Mouse (Mus musculus): ENCODE data around the gene Ppm1j.

Gene Ppm1j

DNA sequence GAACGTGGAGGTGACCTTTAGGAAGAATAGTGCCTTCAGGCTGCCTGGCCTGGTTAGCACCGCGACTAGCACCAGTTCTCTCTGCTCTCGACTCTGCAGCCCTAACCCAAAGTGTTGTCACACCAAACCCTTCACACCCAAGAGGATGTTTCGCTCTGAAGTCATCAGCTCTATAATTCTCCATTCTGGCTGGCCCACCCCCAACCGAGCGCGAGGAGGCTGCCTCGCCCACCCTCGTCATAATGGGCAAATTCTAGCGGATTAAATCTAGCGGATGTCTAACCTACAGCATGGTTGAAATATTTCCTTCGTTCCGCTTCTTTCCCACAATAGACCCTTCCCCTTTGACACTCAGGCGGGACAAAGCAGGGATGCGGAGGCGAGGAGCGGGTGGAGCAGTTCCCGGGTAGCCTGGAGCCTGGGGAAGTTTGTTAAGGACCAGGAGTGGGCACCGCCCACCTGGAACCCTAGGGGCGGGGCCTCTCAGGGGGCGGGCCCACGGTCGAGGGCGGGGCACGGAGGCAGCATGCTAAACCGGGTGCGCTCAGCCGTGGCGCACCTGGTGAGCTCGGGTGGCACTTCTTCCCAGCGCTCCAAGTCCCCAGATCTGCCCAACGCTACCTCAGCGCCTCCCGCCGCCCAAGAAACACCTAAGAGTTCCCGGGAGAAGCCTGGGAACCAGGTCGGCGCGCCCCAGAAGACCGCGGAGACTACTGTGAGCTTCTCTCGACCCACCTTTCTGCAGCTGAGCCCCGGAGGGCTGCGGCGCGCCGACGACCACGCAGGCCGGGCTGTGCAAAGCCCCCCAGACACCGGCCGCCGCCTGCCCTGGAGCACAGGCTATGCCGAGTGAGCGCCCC lies at the start of gene Ppm1j:
TSS of gene Ppm1j (plus strand) at position 496 of the 860 bp plus-strand sequence.
- peak; percentile 76 for DNase-seq

DNA sequence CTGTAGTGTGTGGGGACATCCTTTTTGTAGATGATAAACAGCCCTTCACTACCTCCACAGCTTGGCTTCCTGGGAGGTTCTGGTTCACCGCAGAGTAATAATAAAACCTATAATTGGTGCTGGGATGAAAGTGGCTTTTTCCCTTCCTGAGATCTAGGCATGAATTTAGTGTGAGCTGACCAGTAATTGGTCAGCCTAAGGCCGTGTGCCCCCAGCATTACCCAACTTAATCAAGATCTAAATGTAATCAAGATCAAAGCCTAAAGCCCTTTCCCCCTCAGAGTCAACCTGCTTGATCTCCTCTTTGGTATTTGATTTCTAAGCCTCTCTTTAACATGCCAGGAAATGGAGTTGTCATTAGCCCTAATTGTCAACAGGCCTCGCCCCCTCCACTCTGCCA lies 47.9 kb upstream of the Ppm1j start:
- DNase-seq, result no peak

DNA sequence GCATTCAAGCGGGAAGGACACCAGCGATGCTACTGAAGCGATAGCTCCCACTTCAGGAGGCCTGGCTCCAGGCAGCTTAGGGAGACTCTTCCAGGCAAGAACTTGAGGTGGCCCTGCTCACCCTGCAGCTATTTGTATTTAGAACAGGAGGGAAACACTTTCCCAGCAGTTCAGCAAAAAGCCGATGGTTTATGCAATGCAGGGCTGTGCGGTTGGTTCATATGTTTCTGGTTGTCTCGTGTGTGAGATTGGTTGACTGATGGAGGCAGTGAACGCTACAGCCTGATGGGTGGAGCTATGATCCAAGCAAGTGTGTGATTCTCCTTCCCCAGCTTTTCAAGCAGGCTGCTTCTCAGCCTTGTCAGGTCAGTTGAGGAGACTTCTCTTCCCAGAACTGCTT lies 46.2 kb upstream of the Ppm1j start:
- no peak for DNase-seq

DNA sequence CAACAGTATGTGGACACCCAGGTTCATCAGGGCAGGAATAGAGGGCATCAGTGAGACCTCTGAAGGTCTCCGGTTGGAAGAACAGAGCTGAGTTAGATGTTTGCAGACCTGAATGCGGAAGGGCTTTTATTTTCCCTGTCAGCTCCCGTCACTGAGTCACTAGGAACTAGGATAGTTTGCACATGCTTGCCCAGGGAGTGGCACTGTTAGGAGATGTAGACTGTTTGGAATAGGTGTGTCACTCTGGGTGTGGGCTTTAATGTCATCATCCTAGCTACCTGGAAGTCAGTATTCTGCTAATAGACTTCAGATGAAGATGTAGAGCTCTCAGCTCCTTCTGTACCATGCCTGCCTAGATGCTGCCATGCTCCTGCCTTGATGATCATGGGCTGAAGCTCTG lies 38.9 kb upstream of the Ppm1j start:
- no peak for DNase-seq

DNA sequence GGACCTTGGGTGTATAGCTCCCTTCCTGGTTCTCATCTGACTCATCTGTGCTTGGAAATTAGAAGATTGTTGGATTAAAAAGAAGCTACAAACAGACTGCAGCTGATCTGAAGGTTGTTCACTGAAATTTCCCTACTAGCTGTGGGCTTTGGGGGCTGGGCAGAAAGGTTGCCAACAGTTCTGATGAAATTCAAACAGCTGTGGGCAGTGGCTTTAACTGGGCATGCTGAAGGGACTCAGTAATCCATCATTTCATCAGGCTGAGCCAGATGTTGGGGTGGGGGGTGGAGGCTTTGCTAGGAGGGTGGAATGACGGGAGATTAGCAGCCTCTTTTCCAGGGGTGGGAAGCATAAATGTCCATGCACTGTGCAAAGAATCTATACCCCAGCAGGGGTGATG lies 37.7 kb upstream of the Ppm1j start:
- DNase-seq, result no peak

DNA sequence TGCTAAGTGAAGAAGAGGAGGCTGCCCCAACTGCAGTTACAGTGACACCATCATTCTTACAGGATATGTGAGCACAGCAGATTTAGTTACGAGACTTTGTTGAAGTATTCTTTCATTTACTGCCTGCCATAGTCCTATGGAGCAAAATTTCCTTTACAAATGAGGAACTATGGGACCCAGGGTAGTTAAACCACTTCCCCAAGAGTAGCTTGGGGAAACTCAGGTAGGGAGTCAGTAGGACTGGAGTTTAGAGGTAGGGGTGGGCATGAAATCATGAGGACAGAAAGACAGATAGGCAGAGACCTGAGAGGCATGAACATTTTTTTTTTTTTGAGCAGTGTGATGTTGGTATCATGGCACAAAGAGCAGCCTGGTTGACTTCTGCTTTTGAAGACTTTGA lies 37.0 kb upstream of the Ppm1j start:
- DNase-seq, result no peak

DNA sequence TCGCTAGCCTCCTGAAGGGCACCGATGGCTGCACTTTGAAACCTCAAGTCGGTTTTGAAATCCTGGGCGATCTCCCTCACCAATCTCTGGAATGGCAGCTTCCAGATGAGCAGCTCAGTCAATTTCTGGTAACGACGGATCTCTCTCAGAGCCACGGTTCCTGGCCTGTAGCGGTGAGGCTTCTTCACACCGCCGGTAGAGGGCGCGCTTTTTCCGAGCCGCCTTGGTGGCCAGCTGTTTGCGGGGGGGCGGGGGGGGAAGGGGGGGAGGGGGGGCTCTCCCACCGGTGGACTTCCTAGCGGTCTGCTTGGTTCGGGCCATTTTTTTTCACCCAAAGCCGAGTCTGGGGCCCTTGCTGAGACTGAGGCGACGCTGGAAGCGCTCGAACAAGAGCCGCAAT lies 28.0 kb upstream of the Ppm1j start:
- peak; percentile 55 for DNase-seq

DNA sequence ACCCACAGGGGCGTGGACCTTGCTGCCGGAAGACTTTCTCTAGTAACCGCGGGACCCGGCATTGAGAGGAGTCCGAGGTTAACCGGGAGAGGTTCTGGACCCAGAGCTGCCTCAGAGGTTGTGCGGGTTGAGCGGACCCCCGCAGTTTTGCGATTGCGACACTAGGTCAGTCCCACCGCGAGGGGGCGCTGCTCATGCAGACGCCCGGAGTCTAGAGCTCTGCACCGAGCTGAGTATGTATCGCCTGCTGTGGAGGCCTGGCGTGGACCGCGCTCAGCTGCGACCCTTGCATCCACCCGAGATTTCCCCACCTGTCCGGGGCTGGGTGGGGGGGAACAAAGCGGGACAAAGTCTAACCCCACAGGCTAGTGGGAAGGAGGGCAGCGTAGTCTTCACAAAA lies 22.4 kb upstream of the Ppm1j start:
- peak; percentile 80 for DNase-seq

DNA sequence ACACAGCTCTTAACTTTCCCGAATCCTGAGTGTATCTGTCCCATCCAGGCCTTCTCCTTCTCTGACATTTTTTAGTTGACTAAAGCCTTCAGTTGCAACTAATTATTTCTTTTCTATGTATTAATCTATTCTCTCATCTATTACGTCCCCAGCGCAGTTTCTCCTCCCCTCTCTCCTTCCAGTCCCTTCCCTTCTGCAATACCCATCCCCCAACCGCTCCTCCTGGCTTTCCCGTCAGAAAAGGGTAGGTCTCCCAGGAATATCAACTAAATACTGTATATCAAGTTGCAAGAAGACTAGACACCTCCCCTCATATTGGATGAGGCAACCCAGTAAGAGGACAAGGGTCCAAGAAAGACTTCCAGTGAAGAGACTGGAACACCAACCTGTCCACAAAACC lies 22.0 kb upstream of the Ppm1j start:
- no peak for DNase-seq

DNA sequence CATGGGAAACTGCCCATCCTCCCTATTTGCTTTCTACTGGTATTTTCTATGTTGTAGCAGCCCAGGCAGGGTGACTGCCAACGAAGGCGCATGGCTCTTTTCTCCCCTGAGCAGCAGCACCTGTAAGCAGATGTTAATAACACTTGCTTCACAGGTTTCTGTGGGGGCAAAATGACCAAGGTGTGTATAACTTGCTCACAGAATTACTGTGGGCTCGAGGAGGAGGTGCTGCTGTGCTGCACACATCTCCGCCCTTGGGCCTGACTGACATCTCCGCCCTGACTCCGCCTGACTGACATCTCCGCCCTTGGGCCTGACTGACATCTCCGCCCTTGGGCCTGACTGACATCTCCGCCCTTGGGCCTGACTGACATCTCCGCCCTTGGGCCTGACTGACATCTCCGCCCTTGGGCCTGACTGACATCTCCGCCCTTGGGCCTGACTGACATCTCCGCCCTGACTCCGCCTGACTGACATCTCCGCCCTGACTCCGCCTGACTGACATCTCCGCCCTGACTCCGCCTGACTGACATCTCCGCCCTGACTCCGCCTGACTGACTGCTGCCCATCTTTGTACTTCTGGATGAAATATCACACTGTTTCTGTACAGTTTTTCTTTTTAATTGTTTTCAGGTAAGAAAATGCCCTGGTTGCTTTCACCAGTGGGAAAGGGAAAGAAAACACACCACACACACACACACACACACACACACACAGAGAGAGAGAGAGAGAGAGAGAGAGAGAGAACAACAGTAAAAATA lies 18.6 kb upstream of the Ppm1j start:
- DNase-seq, result peak; percentile 81

DNA sequence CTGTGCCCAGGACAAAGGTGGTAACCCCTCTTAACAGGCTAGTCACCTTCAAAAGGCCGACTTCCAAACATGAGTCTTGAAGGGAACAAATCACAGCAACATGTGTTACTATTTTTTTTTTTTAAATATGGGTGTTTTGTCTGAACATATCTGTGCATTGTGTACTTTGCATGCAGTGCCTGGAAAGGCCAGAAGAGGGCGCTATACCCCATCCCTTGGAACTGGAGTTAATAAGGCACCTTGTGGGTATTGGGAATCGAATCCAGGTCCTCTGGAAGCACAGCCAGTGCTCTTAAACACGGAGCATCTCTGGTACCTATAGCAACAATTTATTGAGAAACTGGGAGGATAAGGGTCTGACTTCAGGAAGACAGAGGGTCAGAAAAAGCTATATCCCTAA lies 15.8 kb upstream of the Ppm1j start:
- peak; percentile 56 for DNase-seq

DNA sequence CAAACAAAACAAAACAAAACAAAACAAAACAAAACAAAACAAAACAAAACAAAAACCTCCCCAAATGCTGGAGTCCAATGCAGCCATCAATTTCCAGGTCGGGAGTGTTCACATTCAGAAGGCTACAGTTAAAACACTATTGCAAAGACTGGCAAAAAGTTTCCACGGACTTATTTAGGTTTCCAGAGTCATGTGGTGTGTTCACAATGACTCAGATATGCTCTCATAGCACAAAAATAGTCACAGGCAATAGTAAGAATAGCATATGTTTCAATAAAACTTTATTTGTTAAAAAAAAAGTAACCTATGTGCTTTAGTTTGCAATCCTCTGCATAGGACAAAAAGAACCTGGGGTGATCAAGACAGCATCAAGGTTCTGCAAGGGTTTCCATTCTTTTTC lies 13.7 kb upstream of the Ppm1j start:
- no peak for DNase-seq

DNA sequence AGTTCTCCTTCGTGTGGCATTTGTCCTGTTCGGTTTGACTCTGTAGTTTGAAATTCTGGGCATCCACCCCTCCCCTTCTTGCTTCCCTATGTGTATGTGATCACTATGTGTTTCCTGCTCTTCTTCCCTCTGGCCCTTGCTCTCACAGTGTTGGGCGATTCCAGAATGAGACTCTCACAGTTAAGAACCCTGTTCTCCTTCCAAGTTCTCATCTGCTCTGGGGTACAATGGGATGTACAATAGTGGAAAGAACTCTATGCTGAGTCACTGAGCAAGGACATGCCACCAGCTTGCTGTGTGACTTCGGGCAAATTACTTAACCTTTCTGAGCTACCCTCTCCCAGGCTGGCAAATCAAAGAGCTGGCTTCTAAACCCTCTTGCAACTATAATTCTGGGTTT lies 13.1 kb upstream of the Ppm1j start:
- DNase-seq, result no peak

DNA sequence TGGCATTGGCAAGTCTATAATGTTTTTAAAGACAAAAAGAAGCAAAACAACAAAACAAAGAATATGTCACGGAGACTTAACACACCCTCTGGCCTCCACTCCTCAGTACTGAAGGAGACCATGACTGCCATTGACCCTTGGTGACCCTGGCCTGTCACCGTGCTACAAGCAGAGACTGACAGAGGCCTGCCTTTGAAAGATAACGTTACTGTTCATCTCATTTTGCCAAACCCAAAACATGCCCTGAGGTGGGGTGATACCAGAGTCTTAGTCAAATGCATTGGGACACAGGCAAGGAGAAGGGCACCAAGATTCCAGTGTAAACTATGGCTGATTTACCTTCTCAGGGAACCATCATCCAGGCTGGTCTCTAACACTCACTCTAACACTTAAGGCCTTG lies 11.7 kb upstream of the Ppm1j start:
- no peak for DNase-seq

DNA sequence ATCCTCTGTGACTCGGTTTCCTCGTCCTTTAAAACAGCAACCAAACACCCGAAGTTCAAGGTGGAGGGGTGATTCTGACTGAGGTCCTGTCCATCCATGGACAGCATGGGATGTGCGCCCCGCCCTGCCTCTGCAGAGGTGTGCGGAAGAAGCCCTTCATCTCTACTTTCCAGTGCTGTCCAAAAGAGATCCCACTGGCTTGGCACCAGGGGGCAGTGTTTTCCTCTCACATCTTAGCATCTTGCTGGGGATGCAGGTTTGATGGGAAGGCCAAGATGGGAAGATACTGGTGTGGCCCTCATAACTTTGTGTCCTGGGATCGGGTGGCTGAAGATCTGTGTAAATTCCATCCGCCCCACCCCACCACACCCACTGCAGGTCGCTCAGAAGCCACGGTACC lies 10.8 kb upstream of the Ppm1j start:
- DNase-seq, result peak; percentile 48

DNA sequence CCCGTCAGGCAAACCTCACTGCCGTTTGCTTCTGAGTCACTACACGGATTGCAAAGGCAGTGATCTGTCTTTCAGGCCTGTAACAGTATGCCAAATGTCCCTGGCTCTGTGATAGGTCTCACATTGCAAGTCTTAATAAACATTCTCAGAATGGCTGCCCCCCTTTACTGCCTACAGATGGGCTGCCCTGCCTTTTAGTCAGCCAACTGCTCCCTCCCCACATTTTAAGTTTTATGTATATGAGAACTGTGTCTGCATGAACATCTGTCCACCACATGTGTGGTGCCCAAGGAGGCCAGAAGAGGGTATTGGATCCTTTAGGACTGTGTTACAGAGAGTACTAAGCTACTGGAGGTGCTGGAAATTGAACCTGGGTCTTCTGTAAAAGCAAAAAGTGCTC lies 9.9 kb upstream of the Ppm1j start:
- no peak for DNase-seq

DNA sequence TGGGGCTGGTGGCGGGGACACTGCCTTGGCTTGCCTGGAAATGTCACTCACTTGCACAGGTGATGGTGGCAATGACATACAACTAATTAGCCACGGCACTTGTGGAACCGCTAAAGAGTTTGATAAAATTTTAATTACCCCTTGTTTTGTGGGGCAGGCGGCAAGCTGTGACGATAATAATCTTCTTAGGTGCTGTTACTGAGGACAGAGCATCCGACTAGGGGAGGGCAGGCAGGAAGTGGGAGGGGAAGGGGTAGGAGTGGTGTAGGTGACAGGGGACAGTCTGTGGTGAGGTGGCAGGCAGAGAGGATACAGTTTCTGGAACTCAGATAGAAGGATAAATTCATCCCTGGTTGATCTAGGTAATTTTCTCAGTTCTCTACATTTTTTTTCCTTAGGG lies 9.4 kb upstream of the Ppm1j start:
- DNase-seq, result no peak

DNA sequence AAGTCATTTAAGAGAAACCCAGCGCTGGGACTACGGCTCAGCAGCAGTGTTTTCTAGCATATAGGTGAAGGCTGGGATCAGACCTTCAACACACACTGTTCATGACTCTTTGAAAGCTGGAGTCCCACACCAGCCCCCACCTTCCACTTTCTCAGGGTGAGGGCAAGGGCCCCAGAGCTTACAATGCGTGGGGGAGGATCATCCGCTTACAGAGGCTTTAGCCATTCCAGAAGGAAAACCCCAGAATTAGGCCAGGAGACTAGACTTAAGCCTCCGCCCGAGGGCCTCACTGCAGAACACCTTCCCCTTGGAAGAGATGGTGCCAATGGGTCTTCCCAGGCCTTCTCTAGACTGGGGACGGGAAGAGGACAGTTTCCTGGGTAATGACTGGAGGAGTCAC lies 7.6 kb upstream of the Ppm1j start:
- no peak for DNase-seq

DNA sequence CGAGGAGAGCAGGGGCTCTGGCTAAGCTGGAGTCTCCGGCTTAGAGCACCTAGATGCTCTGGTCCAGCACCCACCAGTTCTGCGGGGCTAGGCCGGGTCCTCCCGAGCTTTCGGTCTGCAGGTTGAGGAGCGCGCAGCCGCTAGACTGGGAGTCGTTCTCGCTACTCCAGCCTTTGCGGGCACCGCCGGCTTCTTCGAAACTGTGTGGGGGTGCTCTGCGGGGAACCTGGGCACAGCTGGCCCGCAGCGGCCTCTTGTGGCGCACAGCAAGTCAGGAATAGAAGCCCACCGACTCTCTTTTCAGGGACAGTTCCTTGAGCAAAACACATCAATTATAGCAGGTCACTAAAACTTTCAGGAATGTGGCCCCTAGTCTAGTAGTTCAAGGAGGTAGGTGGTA lies 3.5 kb upstream of the Ppm1j start:
- no peak for DNase-seq

DNA sequence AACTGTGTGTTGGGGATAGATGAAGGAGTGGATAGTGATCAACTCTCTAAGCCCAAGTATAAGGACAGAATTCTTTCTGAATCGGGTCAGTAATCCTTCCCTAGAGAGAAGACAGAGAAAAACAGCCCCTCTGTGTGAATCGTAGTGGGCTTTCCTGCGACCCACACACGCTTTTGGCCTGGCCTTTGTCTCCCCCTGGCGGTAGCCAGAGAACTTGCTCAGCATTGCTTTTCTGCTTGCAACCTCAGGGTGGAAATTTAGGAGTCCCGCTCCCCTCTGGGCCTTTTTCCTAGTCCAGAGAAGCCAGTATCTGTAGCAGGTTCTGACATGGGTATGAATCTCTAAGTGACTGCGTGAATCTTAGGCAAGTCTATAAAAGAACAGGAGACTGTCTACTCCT lies 907 bp upstream of the Ppm1j start:
- DNase-seq, result peak; percentile 66

DNA sequence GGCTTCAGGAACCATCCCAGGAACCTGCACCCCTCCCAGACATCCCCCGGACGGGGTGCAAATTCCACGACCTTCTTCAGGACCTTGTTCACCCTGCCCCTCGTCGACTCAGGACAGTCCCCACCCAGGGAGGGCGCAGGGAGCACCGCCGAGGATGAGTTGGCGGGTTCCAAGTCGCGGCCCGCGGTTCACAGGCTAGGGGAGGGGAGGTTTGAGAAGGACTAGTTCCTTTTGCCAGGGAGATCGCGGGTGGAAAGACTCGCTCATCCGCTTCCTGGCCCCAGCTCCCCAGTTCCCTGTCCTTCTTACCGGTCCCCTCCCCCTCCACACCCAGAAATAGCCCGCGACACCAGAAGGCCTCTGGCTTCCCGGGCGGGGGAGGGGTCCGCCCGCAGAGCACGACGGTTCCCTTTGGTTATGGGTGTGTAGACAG lies 631 bp downstream of the Ppm1j start, which contains the start of gene Fam19a3:
TSS of gene Fam19a3 (minus strand) at position 370 of the 433 bp plus-strand sequence.
- no peak for DNase-seq

DNA sequence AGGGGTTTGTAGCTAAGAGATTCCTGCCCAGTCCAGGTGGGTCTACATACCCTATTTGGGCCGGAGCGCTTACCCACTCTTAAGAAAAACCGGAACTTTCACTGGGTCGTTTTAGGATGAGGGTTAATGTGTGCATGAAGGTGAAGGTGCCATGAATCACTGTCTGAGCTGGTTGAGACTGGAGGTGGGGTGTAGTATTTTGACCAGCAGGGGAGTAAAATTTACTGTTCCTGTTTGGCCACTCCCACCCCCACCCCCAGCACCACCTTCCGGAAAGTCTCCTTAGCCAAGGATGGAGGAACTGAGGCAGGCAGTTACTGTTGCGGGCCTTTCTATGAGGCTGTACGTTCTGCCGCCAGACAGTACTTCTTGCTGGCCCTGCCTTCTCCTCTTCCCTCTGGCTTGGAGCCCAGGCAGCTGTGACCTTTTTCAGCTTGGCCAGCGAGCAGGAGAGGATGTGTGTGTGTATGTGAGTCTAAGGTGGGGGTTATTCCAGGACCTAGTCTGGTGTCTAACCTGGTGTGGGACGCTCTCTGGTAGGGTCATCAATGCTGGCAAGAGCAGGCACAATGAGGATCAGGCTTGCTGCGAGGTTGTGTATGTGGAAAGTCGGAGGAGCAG lies 1.3 kb downstream of the Ppm1j start:
- DNase-seq, result no peak

DNA sequence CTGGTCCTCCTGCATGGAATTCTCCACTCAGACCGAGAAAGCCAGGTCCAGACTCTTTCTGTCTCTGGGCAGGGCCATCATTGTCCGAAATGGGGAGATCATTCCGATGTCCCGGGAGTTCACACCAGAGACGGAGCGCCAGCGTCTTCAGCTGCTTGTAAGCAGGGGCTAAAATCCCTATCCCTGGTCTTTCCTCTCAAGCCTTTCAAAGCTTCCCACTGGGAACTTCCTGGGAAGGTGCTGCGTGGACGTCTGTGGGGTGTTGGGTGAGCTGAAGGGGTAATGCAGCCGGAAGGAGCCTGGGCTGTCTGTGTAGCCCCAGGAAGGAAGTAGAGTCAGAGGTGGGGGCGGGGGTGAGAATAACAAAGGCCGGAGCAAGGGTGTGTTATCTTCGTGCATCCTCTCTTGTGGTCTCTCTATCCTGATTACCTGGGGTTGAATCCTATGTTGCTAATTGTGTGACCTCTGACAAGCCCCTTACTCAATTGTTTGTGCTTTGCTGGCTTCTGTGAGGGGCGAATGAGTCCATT lies 3.2 kb downstream of the Ppm1j start:
- DNase-seq, result no peak

DNA sequence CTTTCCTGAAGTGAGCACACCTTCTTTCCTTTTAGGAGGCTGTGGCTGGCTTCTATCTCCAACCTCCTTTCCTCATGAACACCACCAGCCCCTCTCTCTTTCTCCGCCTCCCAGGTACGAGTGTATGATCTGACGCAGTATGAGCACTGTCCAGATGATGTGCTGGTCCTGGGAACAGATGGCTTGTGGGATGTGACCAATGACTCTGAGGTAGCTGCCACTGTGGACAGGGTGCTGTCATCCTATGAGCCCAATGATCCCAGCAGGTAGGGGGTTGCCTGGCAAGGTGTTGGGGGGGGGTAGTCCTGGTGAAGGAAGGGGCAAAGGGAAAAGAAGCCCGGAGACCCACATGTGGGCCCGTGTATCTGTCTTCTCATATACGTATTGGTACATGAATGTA lies 4.4 kb downstream of the Ppm1j start:
- no peak for DNase-seq
